Mouse (Mus musculus) embryonic fibroblast, embryonic 13.5 days (primary cell): ENCODE data around the gene Tomm70a. TPM values are rescaled to one million over a fixed set of nuclear protein-coding genes. Genes with fewer than 3 reads are reported as not detected.

Experiments used
- H3K27ac ChIP-seq: 2 replicates; pipeline ENCODE4 v1.5.1; 2012; ENCODE audit warnings: low read length, control low read depth, inconsistent platforms; ENCODE audit not compliant: insufficient read depth
- H3K4me1 ChIP-seq: 2 replicates; pipeline ENCODE4 v1.6.1; 2011; ENCODE audit warnings: low read length; ENCODE audit not compliant: control insufficient read depth, insufficient read depth
- H3K4me3 ChIP-seq: 2 replicates; pipeline ENCODE4 v1.5.1; 2011; ENCODE audit warnings: mild to moderate bottlenecking, control low read depth, low read length; ENCODE audit not compliant: insufficient read depth
- CTCF ChIP-seq: IDR thresholded peaks from 2 replicates; pipeline ENCODE4 v1.5.1; 2011; ENCODE audit warnings: mild to moderate bottlenecking, control low read depth, low read length, moderate library complexity, borderline replicate concordance; ENCODE audit not compliant: insufficient read depth
- POLR2A ChIP-seq: IDR thresholded peaks from 2 replicates; pipeline ENCODE4 v1.6.1; 2011; ENCODE audit warnings: low read depth, mild to moderate bottlenecking, control low read depth, low read length, moderate library complexity
- polyA plus RNA-seq: library from polyadenylated mRNA; stranded (reverse); fragments of >200 nt; gene quantifications from 2 replicates; pipeline ENCODE4 v1.2.4, GENCODE M21; 2011; ENCODE audit warnings: low read depth; ENCODE audit not compliant: missing spikeins, insufficient read length

Gene Tomm70a
- 66.0 and 72.8 TPM in 2 replicates for polyA plus RNA-seq

DNA sequence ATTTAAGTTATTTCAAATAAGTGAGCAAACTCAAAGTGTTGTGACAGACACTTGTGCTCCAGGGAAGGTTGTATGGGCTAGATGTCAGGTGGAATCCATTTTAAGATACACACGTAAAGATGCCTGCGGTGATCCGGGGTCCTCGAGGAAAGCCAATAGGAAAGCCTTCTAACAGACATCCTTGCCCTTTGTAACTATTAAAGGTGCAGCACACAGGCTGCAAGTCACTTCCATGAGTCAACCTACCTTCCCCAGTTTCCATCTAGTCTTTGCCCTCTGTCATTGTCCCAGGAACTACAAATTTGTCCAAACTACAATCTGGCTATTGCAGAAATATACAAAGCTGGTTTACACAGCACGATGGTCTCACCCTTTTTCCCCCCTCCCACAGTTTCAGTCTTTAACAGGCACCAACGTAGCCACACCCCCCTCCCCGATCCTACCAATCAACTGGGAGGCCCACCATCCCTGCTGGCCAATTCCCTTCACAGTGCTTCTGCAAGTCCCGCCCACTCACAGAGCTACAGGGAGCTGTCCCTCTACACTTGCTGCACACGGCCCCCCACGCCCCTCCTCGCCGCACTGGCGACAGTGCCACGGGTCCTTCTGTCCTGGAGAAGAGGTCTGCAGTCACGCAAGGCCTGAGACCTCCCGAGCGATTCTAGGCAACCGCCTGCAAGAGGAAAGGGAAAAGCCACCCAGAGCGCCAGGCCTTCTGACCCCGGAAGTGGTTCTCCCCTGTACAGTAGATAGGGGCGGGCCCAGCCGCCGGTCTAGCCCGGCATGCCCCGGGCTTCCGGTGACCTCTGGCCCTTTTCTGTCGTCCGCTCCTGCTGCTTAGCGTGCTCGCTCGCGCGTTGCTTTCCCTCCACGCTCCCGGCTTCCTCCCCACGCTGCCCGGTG lies at the start of gene Tomm70a:
TSS of gene Tomm70a (plus strand) at position 791 of the 903 bp plus-strand sequence.
- no peak for TF ChIP-seq CTCF
- peak; percentile 73 for TF ChIP-seq POLR2A
- Histone ChIP-seq H3K4me1 (no peaks in the 10 kb centered on the region; the same call in 1 of the 2 replicates), H3K27ac (peak within 1 kb of the TSS; percentile 69), H3K4me3 (peak within 1 kb of the TSS; percentile 65)

- no peak overlapping the region for H3K4me3 ChIP-seq
- no peak overlapping the region for H3K27ac ChIP-seq
- no peak for TF ChIP-seq POLR2A
- no peak for TF ChIP-seq CTCF
- no peaks in the 10 kb centered on the region for H3K4me1 ChIP-seq
Observed at GRCm38 (mm10) chr16:57075986-57076385, 45.5 kb upstream of the Tomm70a start.

- H3K27ac ChIP-seq, result no peak overlapping the region
- H3K4me1 ChIP-seq, result no peaks in the 10 kb centered on the region
- no peak overlapping the region for H3K4me3 ChIP-seq
- TF ChIP-seq CTCF, result no peak
- TF ChIP-seq POLR2A, result no peak
Observed at GRCm38 (mm10) chr16:57079577-57079976, 41.9 kb upstream of the Tomm70a start.

DNA sequence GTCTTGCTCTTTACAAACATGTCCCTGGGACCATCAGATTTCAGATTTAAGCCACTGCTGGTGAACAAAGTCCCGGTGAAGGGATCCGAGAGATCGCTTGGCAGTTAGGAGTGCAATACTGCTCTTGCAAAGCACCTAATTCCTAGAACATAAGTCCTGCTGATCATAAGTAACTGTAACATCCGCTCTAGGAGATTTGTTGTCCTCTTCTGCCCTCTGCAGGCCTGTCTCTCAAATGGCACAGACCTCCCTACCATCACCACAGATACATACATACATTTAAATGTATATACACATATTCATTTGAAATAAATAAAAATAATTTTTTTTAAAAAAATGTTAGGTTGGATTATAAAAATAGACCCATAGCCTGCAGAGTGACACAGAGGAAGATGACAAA lies 29.0 kb upstream of the Tomm70a start:
- no peak overlapping the region for H3K4me3 ChIP-seq
- TF ChIP-seq POLR2A (no peak), CTCF (peak; percentile 34; the same call in 1 of the 2 replicates)
- H3K27ac ChIP-seq, result no peak overlapping the region
- H3K4me1 ChIP-seq, result no peaks in the 10 kb centered on the region

GRCm38 (mm10) chr16:57092911-57093605 lies 28.4 kb upstream of the Tomm70a start:
- no peak overlapping the region for H3K4me3 ChIP-seq
- no peaks in the 10 kb centered on the region for H3K4me1 ChIP-seq
- no peak overlapping the region for H3K27ac ChIP-seq
- TF ChIP-seq CTCF (no peak), POLR2A (no peak)

GRCm38 (mm10) chr16:57098468-57099144 lies 22.9 kb upstream of the Tomm70a start:
- H3K27ac ChIP-seq, result no peak overlapping the region
- H3K4me1 ChIP-seq, result no peaks in the 10 kb centered on the region
- H3K4me3 ChIP-seq, result no peak overlapping the region
- no peak for TF ChIP-seq CTCF

- TF ChIP-seq POLR2A (no peak), CTCF (no peak)
- Histone ChIP-seq H3K4me1 (no peaks in the 10 kb centered on the region), H3K27ac (no peak overlapping the region), H3K4me3 (no peak overlapping the region)
Observed at GRCm38 (mm10) chr16:57099572-57100237, 21.8 kb upstream of the Tomm70a start.

DNA sequence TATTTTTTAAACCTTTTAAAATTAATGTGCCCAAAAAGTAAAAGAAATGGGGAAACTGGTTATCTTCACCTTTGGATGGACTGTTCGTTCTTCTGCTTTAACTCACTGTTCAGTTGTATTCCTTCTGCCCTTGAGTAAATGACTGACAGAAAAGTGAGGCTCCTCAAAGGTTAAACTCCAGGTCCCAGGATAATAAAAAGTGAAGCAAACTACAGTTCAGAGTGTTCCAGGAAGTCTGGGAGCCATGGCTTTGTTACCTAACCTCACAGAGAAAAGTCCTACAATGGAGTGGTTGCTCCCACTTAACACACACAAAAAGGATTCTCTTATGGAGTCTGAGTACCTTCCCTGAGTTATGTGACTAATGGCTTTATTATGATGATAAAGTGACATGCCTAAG lies 20.3 kb upstream of the Tomm70a start:
- TF ChIP-seq CTCF, result no peak
- no peak for TF ChIP-seq POLR2A

More for the DNA sequence above, 20.3 kb upstream of the Tomm70a start:
- H3K27ac ChIP-seq, result no peak overlapping the region
- no peaks in the 10 kb centered on the region for H3K4me1 ChIP-seq
- H3K4me3 ChIP-seq, result no peak overlapping the region
